Mouse (Mus musculus) thymus, postnatal 10 days (tissue): ENCODE measurements at regions not wholly inside any gene's neighbourhood (a gene's known extent, or its start where the extent isn't known, plus 50 kb on each side); places are given as distances from the start of the nearest gene placed in this dataset.
A peak's percentile ranks its signal among the peaks of the same experiment; 100 is the strongest.
"Not testable (repeated sequence)": the region's sequence is repeated elsewhere in the genome, so short reads cannot be mapped to it uniquely, and the experiment has no call there.

Experiments
- DNase-seq, 2 experiments: peaks; one replicate each; pipeline ENCODE4 v3.0.0; 2021; ENCODE audit warnings: low spot score in 2 of 2

GRCm38 (mm10) chr13:32454419-32455146, 116.0 kb upstream of the Gmds start:
- no peak for DNase-seq

- DNase-seq, result no peak
Measured at GRCm38 (mm10) chr13:32449710-32450417, 111.3 kb upstream of the Gmds start.

GRCm38 (mm10) chr13:32444531-32444930, 106.0 kb upstream of the Gmds start:
- no peak for DNase-seq

GRCm38 (mm10) chr13:32442025-32442424, 103.5 kb upstream of the Gmds start:
- DNase-seq, result no peak

- no peak for DNase-seq
Measured at GRCm38 (mm10) chr13:32435136-32435535, 96.6 kb upstream of the Gmds start.

GRCm38 (mm10) chr13:32428482-32428881, 89.9 kb upstream of the Gmds start:
- no peak for DNase-seq

GRCm38 (mm10) chr13:32426906-32427305, 88.4 kb upstream of the Gmds start:
- no peak for DNase-seq

- no peak for DNase-seq
Measured at GRCm38 (mm10) chr13:32426199-32426598, 87.7 kb upstream of the Gmds start.

GRCm38 (mm10) chr13:32424543-32424942, 86.0 kb upstream of the Gmds start:
- DNase-seq, result not testable (repeated sequence)

GRCm38 (mm10) chr13:32422485-32422884, 83.9 kb upstream of the Gmds start:
- no peak for DNase-seq

- no peak for DNase-seq
Measured at GRCm38 (mm10) chr13:32419326-32419725, 80.8 kb upstream of the Gmds start.

GRCm38 (mm10) chr13:32418655-32419054, 80.1 kb upstream of the Gmds start:
- no peak for DNase-seq

GRCm38 (mm10) chr13:32417907-32418306, 79.4 kb upstream of the Gmds start:
- DNase-seq, result no peak

- peak; percentile 5 to 59 for DNase-seq
Measured at GRCm38 (mm10) chr13:32411287-32411935, 72.9 kb upstream of the Gmds start.

- DNase-seq, result no peak
Measured at GRCm38 (mm10) chr13:32410065-32410464, 71.5 kb upstream of the Gmds start.

- no peak for DNase-seq
Measured at GRCm38 (mm10) chr13:32398616-32399015, 60.1 kb upstream of the Gmds start.
